Mouse (Mus musculus) gastrocnemius, postnatal 36 days (tissue): ENCODE data around the gene Apol7a. TPM values are rescaled to one million over a fixed set of nuclear protein-coding genes. Genes with fewer than 3 reads are reported as not detected.

ENCODE experiments used
- DNase-seq, 2 experiments: peaks; one replicate each; pipeline ENCODE4 v3.0.0; 2022
- intact Hi-C: fragments of 180-260 bp; cut with DNase I; formaldehyde crosslinking; loops from one replicate; pipeline ENCODE4 v1.15.1; 2025
- total RNA-seq, 2 experiments: library from RNA; stranded (reverse); gene quantifications; 2 replicates each; pipeline ENCODE4 v1.2.3; 2021

The Apol7a gene
- total RNA-seq, 2 experiments from 2014 or later: 0.26 to 0.59 TPM

DNA sequence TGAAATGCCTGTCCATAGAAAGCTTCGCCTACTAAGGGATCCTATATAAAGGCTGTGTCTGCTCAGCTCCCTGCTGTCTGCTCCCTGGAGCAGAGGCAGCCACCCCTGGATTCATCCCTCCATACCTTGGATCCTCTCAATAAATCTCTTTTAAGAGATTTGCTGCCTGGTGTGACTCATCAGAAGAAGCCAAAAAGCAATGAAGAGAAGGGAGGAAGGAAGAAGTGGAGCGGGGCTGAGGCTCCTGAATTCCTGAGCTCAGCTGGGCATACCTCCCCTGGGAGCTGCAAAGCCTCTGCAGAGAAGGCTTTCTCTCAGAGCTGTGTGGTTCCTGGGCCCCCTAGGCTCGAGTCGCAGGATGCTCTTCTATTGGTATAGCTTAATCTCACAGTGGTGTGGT, 19.0 kb downstream of the Apol7a start:
- intact Hi-C loops: no loop called here
- no peak for DNase-seq

DNA sequence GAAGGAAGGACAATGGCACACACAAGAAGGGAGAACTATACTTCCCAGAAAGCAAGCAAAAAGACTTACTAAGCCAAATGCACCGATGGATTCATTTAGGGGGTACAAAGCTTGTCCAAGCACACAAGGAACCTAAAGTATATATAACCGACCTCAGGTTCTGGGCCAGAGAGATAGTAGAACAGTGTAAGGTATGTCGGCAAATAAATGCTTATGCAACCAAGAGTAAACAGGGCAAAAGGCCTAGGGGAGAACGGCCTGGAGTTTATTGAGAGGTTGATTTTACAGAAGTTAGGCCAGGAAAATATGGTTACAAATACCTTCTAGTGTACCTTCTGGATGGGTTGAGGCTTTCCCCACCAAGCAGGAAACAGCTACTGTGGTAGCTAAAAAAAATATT, 21.5 kb downstream of the Apol7a start:
- intact Hi-C loops: no loop called here
- DNase-seq: no peak

DNA sequence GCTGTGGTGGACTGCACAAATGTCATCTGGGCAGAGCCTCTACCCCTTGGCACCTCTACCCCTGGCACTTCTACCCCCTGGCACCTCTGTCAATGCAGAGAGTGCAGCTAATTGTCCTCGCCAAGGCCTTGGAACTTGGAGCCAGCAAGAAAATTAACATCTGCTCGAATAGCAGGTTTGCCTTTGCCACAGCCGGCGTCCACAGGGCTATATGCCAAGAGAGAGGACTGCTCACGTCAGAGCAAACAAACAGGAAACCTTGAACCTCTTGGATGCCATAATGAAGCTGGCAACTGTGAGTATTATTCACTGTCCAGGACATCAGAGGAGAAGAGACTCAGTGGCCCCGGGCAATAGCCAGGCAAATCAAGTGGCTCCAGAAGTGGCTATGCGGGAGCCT, 22.0 kb downstream of the Apol7a start:
- intact Hi-C loops: no loop called here
- no peak for DNase-seq

DNA sequence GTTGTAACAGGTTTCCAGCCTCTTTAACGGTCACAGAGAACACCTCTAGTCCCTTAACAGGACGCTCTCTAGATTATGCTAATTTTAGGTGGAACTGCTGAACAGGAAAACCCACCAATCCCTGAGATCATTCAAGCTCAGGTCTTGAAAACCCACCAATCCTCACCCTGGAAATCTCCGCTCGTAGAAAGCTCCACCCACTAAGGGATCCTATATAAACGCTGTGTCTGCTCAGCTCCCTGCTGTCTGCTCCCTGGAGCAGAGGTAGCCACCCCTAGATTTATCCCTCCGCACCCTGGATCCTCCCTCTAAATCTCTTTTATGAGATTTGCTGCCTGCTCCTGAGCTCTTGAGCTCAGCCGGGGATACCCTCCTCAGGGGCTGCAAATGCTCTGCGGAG, 28.3 kb downstream of the Apol7a start:
- DNase-seq: no peak
- intact Hi-C loops: no loop called here

DNA sequence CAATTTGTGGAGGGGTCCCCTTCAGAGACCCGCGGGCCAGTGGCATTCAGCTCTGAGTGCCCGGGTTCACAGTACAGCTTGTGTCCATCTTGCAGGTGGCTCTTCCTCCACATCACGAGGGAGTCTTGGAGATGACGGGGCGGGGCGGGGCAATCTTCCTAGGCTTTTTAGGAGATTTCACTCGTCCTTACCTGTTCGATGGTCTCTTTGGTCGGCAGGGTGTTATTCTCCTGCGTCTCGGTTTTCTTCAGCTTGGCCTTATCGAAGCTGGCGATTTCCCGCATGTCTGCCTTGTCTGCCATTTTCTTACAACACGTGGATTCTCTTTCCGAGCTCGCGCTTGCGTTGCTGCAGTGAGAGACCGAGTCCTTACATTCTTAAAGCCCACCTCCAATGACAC, 28.9 kb downstream of the Apol7a start:
- no peak for DNase-seq
- intact Hi-C loops: loop anchor here (2.0 kb wide), 1 partner anchor 31 kb away; no protein-coding TSS in a partner anchor

DNA sequence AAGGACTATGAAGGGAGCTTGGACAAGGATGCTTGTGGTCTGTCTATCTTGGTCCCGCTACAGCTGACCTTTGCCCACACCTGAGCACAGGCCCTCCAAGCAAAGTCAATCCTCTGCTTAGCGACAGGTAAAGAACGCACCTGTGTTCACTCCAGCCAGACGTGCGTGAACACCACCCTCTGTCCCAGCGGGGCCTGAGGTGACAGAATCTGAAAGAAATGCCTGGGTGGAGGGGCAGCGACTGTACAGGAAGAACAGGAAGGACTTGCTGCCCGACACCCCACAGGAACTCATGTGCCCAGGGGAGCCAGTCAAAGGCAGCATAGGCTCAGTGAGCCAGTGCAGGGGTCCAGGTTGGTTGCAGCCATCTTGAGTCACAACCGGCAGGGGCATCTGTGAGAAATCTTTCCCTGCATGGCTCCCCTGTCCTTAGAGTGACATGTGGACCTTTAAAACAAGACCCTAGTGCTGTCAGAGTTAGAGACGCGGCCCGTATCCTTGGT, 30.0 kb downstream of the Apol7a start:
- intact Hi-C loops: loop anchor here (2.0 kb wide), 1 partner anchor 30 kb away; no protein-coding TSS in a partner anchor
- no peak for DNase-seq

DNA sequence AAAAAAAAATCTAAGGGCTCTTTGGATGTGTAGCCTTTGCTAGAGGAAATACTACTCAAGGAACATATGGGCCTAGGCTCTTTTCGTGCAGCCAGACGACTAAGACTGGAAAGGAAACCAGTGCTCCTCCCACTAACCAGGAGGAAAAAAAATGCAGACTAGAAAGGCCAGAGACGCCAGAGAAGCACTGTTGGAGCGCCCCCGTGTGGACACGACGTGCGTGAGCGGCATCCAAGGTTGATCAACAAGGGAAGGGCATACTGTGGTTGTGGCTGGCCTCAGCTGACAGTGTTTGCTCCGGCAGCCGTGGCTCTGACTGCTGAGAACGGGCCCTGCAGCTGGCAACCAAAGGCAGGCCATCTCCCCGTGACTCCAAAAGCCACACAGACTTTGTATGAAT, 30.8 kb downstream of the Apol7a start:
- DNase-seq: peak; percentile 97 to 99
- intact Hi-C loops: loop anchor here (2.0 kb wide), 1 partner anchor 29 kb away; no protein-coding TSS in a partner anchor

DNA sequence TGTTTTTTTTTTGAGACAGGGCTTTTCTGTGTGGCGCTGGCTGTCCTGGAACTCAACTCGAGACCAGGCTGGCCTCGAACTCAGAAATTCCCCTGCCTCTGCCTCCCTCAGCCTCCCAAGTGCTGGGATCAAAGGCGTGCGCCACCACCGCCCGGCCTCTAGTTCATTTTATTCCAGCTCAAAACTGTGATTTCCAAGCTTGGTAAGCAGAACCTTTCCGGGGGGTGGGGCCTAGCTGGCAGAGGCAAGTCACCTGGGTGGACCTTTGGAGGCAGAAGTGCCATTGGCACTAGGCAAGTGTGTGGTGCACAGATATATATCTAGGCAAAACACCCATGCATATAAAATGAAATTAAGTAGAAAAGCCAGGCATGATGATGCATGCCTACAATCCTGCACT, 31.4 kb downstream of the Apol7a start:
- intact Hi-C loops: no loop called here

DNA sequence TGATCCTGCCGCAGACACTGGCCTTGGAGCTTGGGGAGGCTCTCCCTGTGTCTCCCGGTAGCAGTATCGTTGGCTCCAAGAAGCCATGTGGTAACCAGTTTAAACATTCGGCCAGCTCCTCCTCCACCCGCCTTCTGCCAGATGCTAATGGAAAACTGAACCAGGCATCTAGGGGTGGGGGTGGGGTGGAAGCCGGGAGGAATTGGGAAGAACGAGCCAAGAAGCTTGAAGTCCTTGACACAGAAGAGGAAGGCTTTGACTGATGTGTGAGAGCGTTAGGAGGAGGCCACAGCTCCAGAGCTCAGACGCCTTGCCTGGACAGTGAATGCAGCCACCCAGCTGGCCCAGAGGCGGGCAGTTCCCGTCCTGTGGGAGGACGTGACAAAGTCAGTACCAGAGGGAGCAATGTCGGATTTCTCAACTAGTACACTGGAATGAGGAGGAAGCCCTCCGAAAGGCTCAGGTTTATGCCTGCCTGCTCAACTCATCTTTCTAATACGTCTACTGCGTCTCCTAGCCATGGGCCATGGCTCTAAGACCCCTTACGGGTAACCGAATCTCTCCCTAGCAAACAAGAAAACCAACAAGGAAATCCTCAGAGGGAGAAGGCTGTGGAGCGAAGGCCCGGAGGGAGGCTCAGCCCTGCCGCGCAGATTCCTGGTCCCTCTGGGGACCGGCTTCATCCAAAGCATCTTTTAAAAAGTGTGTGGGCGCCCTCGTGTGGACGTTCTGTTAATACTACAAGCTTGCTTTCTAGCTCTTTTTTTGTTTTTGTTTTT, 32.0 kb downstream of the Apol7a start:
- DNase-seq: peak; percentile 78 to 87
- intact Hi-C loops: no loop called here

More for the DNA sequence above, 31.4 kb downstream of the Apol7a start:
- DNase-seq: no peak

DNA sequence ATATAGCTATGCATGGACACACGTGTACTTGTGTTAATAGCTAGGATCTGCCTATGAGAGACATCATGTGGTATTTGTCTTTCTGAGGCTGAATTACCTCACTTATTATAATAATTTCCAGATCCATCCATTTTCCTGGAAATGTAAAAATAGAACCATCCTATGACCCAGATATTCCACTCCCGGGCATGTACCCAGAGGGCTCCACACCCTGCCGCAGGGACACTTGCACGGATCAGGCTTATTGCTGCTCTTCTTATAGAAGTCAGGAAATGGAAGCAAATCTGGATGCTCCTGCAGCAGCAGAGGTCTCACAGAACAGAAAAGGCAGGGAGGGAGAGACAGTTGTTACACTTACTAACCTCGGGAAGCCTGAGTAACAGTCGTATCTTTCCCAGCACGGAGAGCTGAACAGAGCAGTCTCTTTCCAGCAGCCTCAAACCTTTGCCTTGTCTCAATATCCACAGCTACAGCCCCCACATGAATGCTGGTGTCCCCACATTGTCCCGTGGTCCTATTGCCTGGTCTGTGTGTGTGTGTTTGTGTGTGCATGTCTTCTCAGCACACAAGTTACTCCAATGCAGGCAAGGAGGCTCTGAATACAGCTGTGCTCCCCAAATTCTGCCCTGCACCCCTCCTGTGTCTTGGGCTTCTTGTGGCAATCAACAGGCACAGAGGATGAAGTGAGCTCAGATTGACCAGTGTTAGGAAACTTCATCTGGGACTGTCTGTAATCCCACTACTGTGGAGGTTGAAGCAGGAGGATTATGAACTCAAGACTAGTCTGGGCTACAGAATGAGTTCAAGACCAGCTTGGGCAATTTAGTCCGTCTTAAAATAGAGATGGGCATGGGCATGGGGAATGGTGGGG, 33.0 kb downstream of the Apol7a start:
- intact Hi-C loops: no loop called here
- DNase-seq: no peak

DNA sequence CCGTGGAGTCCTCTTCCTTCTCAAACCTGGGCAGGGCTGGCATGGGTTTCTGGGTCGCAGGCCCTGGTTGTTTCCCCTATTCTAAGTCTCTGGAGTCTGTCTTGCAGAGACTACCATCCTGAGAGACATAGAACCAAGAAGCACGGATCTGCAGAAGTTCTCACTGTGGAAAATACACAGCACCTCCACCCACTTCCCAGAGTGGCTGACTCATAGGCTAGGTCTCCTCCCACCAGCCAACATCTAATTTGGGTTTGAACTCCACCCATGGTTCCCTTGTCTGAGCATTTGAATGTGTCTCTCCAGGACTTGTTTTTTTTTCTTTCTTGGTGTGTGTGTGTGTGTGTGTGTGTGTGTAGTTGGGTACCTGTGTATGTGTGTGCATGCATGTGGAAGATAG, 34.9 kb downstream of the Apol7a start:
- intact Hi-C loops: no loop called here
- peak in 1 of 2 experiments; percentile 26 for DNase-seq

DNA sequence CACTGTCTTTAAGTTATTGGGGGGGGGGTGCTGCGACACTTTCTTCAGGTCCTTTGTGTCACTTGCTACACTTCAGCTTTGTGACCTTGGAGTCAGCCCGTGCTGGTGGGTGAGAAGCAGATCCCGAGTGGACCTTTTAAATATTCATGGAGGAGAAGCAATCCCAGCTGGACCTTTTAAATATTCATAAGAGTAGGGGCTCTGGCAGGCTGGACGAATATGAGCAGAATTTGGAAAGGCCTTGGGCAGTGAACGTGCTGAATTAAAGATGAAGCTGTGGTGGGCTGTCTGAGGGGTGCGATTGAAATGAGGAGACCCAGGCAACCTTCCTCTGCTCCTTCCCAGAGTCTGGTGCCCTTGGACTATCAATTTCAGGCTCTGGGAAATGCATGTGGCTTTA, 35.3 kb downstream of the Apol7a start:
- no peak for DNase-seq
- intact Hi-C loops: no loop called here

DNA sequence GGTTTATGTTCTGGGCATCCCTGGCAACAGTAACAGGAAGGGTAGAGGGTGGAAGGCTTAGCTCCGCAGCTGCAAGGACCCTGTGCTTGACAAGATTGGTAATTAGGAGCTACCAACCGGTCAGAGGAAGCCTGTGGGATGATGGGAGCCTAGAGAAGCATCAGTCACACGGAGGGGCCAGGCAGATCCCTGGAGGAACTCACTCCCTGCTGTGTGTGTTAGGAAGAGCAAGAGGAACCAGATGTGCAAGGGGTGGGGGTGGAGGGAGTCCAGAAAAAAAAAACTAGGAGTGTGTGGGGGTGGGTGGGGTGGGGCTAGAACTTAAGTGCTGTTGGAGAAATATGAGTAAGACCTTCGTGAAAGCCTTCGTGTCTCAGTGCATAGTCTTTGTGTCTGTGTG, 36.0 kb downstream of the Apol7a start:
- intact Hi-C loops: no loop called here
- DNase-seq: no peak

DNA sequence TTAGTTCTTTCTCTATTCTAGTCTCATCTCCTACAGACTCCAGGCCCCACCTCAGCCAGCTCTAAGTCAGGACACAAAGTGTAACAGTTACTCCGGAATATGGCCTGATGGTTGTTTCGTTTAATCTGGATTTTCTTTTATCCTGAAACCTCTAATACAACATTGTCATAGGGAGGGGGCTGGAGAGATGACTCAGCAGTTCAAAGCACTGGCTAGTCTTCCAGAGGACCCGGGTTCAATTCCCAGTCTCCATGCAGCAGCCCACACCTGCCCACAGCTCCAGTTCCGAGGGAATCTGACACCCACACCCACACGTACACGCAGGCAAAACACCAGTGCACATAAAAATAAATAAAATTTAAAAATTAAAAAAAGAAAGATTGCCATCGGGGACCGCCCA, 39.0 kb downstream of the Apol7a start:
- intact Hi-C loops: loop anchor here (5.0 kb wide), 1 partner anchor 133 kb away; no protein-coding TSS in a partner anchor
- no peak for DNase-seq

DNA sequence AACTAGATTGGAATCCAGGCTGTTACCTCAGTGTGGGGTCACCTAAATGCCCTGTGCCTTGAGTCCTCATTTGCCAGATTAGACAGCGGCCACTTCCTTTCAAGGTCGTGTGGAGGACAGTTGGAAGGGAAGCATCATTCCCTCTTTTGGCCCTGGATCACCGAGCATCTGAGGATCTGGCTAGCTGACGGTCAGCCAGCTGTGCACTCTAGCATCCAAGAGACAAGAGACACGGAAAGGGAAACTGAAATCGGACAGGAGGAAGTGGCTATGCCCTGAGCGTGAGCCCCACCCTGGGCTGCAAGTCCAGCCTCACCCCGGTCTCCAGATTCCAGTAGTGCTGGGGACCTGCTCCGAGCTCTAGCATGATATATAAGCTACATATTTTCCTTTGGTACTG, 39.4 kb downstream of the Apol7a start:
- peak; percentile 53 to 58 for DNase-seq

DNA sequence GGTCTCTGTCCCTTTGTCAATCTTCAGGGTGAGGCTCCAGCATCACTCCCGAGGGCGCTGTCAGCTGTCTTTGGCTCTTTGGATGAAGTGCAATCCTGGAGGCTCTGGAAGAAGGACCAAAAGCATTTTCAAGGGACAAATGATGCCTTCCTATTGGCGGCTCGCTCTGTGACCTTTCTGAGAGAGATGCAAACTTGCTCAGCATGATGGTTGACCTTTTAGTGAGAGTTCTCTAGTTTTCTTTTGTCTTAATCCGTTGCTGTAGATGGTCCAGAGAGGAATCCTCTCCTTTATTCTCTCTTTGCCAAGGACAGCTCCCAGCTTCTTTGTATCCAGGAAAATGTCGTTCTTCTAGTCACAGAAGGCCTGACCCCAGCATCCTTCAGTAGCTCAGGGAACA, 39.8 kb downstream of the Apol7a start:
- intact Hi-C loops: loop anchor here (5.0 kb wide), 1 partner anchor 132 kb away; no protein-coding TSS in a partner anchor
- no peak for DNase-seq

More for the DNA sequence above, 39.4 kb downstream of the Apol7a start:
- intact Hi-C loops: loop anchor here (5.0 kb wide), 1 partner anchor 132 kb away; no protein-coding TSS in a partner anchor

DNA sequence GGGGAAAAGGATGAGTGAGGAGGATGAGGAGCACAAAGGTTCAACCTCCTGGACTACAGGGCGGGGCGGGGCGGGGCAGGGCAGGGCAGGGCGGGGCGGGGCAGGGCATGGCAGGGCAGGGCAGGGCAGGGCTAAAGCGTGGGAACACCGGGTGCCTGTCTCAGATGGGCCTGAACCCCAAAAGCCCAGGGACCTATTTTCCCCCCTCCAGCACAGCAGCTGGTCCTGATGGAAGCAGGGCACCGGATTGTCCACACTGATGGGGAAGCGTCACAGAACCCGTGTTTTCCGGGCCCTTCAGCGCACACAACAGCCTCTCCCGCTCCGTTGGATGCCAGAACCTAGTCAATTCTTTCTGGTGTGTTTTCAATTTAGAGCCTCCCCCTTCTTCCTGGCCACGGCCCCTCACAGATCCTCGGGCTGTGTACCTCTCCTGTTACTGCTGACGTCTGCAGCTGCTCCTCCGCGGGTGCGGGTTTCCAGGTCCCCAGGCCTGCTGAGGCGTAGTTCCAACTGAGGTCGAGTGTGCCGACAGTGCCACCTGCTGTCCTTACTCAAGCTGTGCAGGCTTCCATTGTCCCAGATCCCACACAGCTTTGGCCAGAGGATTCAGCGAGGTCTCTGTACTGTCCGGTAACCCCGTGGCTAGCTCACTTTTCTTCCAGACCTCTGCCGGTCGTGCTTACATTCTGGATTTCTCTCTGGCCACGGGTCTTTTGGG, 40.4 kb downstream of the Apol7a start:
- intact Hi-C loops: loop anchor here (5.0 kb wide), 1 partner anchor 131 kb away; no protein-coding TSS in a partner anchor
- peak; percentile 84 to 87 for DNase-seq

DNA sequence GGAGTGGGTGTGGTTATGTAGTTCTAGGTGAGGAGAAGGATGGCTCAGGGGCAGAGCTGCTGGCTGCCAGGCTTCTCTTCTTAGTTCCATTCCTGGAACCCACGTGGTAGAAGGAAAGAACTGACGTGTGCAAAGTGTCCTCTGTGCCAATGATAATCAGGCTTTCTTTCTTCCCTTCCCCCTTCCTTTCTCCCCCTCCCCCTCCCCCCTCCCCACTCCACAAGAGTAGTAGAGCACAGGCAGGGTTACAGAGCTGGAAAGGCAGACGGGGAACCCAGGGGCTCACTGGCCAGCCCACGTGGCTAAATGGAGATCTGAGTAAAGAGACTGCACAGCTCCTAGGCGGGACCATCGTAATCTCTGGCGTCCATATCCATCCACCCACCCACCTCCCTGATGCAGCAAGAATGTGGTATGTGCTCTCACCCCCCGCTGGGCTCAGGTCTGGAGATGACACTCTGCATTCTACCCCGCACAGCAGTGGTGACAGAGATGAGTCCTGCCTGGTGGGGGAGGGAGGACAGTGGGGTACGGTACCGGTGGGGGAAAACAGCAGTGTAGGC, 42.6 kb downstream of the Apol7a start:
- no peak for DNase-seq
- intact Hi-C loops: loop anchor here (5.0 kb wide), 1 partner anchor 129 kb away; no protein-coding TSS in a partner anchor

DNA sequence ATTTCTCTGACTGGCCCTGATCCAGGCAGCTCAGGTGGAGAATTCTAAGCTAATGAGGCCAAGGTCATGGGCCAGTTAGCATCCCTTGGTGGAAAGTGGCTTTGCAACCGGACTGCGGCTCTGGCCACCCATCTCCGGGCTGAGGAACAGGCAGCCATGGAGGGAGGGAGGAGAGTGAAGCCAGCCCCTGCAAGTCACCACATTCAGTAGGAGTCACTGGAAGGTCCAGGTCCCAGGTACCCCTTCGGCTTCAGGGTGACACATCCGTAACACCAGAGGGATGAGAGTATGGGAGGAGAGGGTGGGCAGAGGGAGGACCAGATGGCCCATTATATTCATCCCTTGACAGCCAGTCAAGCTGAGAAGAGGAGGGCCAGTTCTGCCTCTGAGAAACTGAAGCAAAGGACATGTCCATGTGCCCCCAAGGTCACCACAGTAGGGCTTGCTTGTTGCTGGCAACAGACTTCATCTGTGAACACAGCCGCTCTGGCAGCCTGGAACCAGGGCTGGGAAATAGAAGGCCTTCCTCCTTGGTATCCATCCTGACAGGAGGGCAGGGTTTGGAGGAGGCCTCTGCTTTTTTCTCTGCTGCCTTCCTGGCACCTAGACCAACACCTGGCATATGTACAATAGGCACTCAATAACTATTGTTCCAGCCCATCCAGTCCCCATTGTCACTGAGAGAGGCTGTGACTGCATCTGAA, 43.9 kb downstream of the Apol7a start:
- intact Hi-C loops: loop anchor here (5.0 kb wide), 1 partner anchor 128 kb away; no protein-coding TSS in a partner anchor
- no peak for DNase-seq
